ENCODE assay signal across 8 mouse cellular contexts in genomic region chr5:30927945-30928529, GRCm38 (mm10). TPM values are rescaled to one million over a fixed set of nuclear protein-coding genes. Genes with fewer than 3 reads are reported as not detected.
DNase-seq lines count a peak whose midpoint lies in the region; ATAC-seq and TF ChIP-seq lines count a peak whose summit lies in the region.

No protein-coding gene starts in this region.

- TF ChIP-seq CTCF in embryonic fibroblast, embryonic 13.5 days (IDR thresholded peaks at IDR 0.05; ENCODE audit: borderline replicate concordance, insufficient read depth, low read length): no peak

- ATAC-seq in kidney, embryonic 14.5 days (ENCODE audit: low FRiP score, low TSS enrichment): no peak
- ATAC-seq in midbrain, embryonic 12.5 days (ENCODE audit: low FRiP score, low read depth): peak; percentile 60; the same call in 1 of the 2 replicates

- no peaks in the 10 kb centered on the region for H3K9me3 ChIP-seq in kidney, embryonic 14.5 days (ENCODE audit: control insufficient read depth, low read length)
- no peaks in the 10 kb centered on the region for H3K9me3 ChIP-seq in midbrain, embryonic 12.5 days

- peak overlapping the region; percentile 29 for H3K4me2 ChIP-seq in kidney, embryonic 14.5 days (replicated peaks; ENCODE audit: low read depth, low read length)
- H3K4me2 ChIP-seq in midbrain, embryonic 12.5 days (replicated peaks): peak overlapping the region; percentile 39

- TF ChIP-seq POLR2A in embryonic fibroblast, embryonic 13.5 days (IDR thresholded peaks at IDR 0.05; ENCODE audit: low read depth, low read length): 0 out of 2 replicates have a peak, but pooled peaks have one; percentile 5

- H3K27me3 ChIP-seq in kidney, embryonic 14.5 days (ENCODE audit: control insufficient read depth, insufficient read depth, low read length): no peaks in the 10 kb centered on the region
- peaks cover 17% of the 10 kb centered on the region for H3K27me3 ChIP-seq in midbrain, embryonic 12.5 days

- no peak overlapping the region for H3K27ac ChIP-seq in embryonic fibroblast, embryonic 13.5 days (ENCODE audit: insufficient read depth, low read length)
- H3K27ac ChIP-seq in kidney, embryonic 14.5 days (ENCODE audit: low read depth, low read length): no peak overlapping the region
- no peak overlapping the region for H3K27ac ChIP-seq in midbrain, embryonic 12.5 days (replicated peaks)

- peak; percentile 50 for DNase-seq in cerebellum, adult 9-11 months
- no peak for DNase-seq in cerebellum, adult 11-12 months
- DNase-seq in ES-CJ7 (ENCODE audit: low read depth, low spot score): peak; percentile 56
- DNase-seq in urinary bladder, postnatal 36 days (ENCODE audit: low spot score in 2 of 2): no peak
- DNase-seq in testis, postnatal 14 days (ENCODE audit: low spot score): no peak

- no peaks in the 10 kb centered on the region for H3K36me3 ChIP-seq in kidney, embryonic 14.5 days (ENCODE audit: control insufficient read depth, insufficient read depth, low read length)
- no peaks in the 10 kb centered on the region for H3K36me3 ChIP-seq in midbrain, embryonic 12.5 days

- 0 out of 2 replicates have a peak, but pooled peaks cover 2% of the 10 kb centered on the region for H3K4me1 ChIP-seq in embryonic fibroblast, embryonic 13.5 days (ENCODE audit: control insufficient read depth, insufficient read depth, low read length)
- no peaks in the 10 kb centered on the region for H3K4me1 ChIP-seq in kidney, embryonic 14.5 days (ENCODE audit: control insufficient read depth, insufficient read depth, low read length)
- H3K4me1 ChIP-seq in midbrain, embryonic 12.5 days: no peaks in the 10 kb centered on the region

- H3K9ac ChIP-seq in kidney, embryonic 14.5 days (ENCODE audit: low read depth, low read length): no peak overlapping the region
- H3K9ac ChIP-seq in midbrain, embryonic 12.5 days (replicated peaks): no peak overlapping the region

- WGBS in kidney, embryonic 14.5 days: 40% methylated on average over 7 of the region's 7 CpGs
- WGBS in midbrain, embryonic 12.5 days: 43% methylated on average over 7 of the region's 7 CpGs

- no peak overlapping the region for H3K4me3 ChIP-seq in embryonic fibroblast, embryonic 13.5 days (ENCODE audit: insufficient read depth, low read length)
- H3K4me3 ChIP-seq in kidney, embryonic 14.5 days (ENCODE audit: low read length): peak overlapping the region; percentile 7; the same call in 1 of the 2 replicates
- H3K4me3 ChIP-seq in midbrain, embryonic 12.5 days: no peak overlapping the region

RNA-seq across cellular contexts. Expression of gene Khk, which starts 6.8 kb away (rescaled TPM):
- 11.4 and 12.4 TPM in 2 replicates for polyA plus RNA-seq in embryonic fibroblast, embryonic 13.5 days (2011; ENCODE audit: insufficient read length, low read depth, missing spikeins)
- polyA plus RNA-seq in kidney, embryonic 14.5 days (2014; fragmentation: Nextera tagmentation; extraction: Ambion mirVana): 29.7 and 31.4 TPM in 2 replicates
- 5.6 TPM in 2 replicates for polyA plus RNA-seq in midbrain, embryonic 12.5 days (2016; fragmentation: Nextera tagmentation; extraction: Ambion mirVana)

RNA-seq across cellular contexts. Expression of gene Emilin1, which starts 14.8 kb away (rescaled TPM):
- 85.9 and 98.0 TPM in 2 replicates for polyA plus RNA-seq in embryonic fibroblast, embryonic 13.5 days (2011; ENCODE audit: insufficient read length, low read depth, missing spikeins)
- 170 and 191 TPM in 2 replicates for polyA plus RNA-seq in kidney, embryonic 14.5 days (2014; fragmentation: Nextera tagmentation; extraction: Ambion mirVana)
- 49.8 and 79.9 TPM in 2 replicates for polyA plus RNA-seq in midbrain, embryonic 12.5 days (2016; fragmentation: Nextera tagmentation; extraction: Ambion mirVana)

RNA-seq across cellular contexts. Expression of gene Cgref1, which starts 17.4 kb away (rescaled TPM):
- polyA plus RNA-seq in embryonic fibroblast, embryonic 13.5 days (2011; ENCODE audit: insufficient read length, low read depth, missing spikeins): 14.4 and 16.9 TPM in 2 replicates
- polyA plus RNA-seq in kidney, embryonic 14.5 days (2014; fragmentation: Nextera tagmentation; extraction: Ambion mirVana): 7.5 and 10.4 TPM in 2 replicates
- polyA plus RNA-seq in midbrain, embryonic 12.5 days (2016; fragmentation: Nextera tagmentation; extraction: Ambion mirVana): 7.8 and 9.0 TPM in 2 replicates

RNA-seq across cellular contexts. Expression of gene Ost4, which starts 20.4 kb away (rescaled TPM):
- polyA plus RNA-seq in embryonic fibroblast, embryonic 13.5 days (2011; ENCODE audit: insufficient read length, low read depth, missing spikeins): 335 and 354 TPM in 2 replicates
- 500 and 653 TPM in 2 replicates for polyA plus RNA-seq in kidney, embryonic 14.5 days (2014; fragmentation: Nextera tagmentation; extraction: Ambion mirVana)
- 298 and 304 TPM in 2 replicates for polyA plus RNA-seq in midbrain, embryonic 12.5 days (2016; fragmentation: Nextera tagmentation; extraction: Ambion mirVana)

RNA-seq across cellular contexts. Expression of gene Preb, which starts 32.1 kb away (rescaled TPM):
- 91.6 and 95.3 TPM in 2 replicates for polyA plus RNA-seq in embryonic fibroblast, embryonic 13.5 days (2011; ENCODE audit: insufficient read length, low read depth, missing spikeins)
- 97.6 and 99.5 TPM in 2 replicates for polyA plus RNA-seq in kidney, embryonic 14.5 days (2014; fragmentation: Nextera tagmentation; extraction: Ambion mirVana)
- 121 and 131 TPM in 2 replicates for polyA plus RNA-seq in midbrain, embryonic 12.5 days (2016; fragmentation: Nextera tagmentation; extraction: Ambion mirVana)

Comparison
In these comparisons a context has a peak if more than half of its experiments do, and no peak if none do; other contexts are left out.
1. DNase-seq: peak in cerebellum, adult 9-11 months (single experiment) and ES-CJ7 (single experiment); none in cerebellum, adult 11-12 months (single experiment), urinary bladder, postnatal 36 days (0 of 2) and testis, postnatal 14 days (single experiment).